Mouse (Mus musculus) midbrain, embryonic 10.5 days (tissue): Measurements from ENCODE around the gene AC109138.7. TPM values are rescaled to one million over a fixed set of nuclear protein-coding genes. Genes with fewer than 3 reads are reported as not detected.

Source experiments
- DNase-seq: peaks from one replicate; pipeline ENCODE4 v3.0.0-alpha.2; 2017; ENCODE audit warnings: low spot score
- H3K27ac ChIP-seq: fragments of 300-500 bp; sonication (generic); replicated peaks from 2 replicates; pipeline ENCODE4 v1.5.1; 2016; ENCODE audit warnings: mild to moderate bottlenecking
- H3K27me3 ChIP-seq: fragments of 300-500 bp; sonication (generic); 2 replicates; pipeline ENCODE4 v1.6.1; 2016; ENCODE audit warnings: low read depth, mild to moderate bottlenecking; ENCODE audit not compliant: poor library complexity, severe bottlenecking
- H3K36me3 ChIP-seq: fragments of 300-500 bp; sonication (generic); 2 replicates; pipeline ENCODE4 v1.6.1; 2016; ENCODE audit warnings: mild to moderate bottlenecking, moderate library complexity
- H3K4me1 ChIP-seq: fragments of 300-500 bp; sonication (generic); 2 replicates; pipeline ENCODE4 v1.6.1; 2016
- H3K4me3 ChIP-seq: fragments of 300-500 bp; sonication (generic); 2 replicates; pipeline ENCODE4 v1.5.1; 2016; ENCODE audit warnings: mild to moderate bottlenecking, moderate library complexity
- H3K9me3 ChIP-seq: fragments of 300-500 bp; sonication (generic); replicated peaks from 2 replicates; pipeline ENCODE4 v1.6.1; 2016; ENCODE audit warnings: mild to moderate bottlenecking
- WGBS: fragments of 180-500 bp; shearing (Covaris S2); methylation state at CpG from one replicate; pipeline ENCODE4 v1.1.7; 2016; 5-methylcytosine and 5-hydroxymethylcytosine counted together
- polyA plus RNA-seq: library from polyadenylated mRNA; unstranded; fragments of >200 nt; fragmentation: Nextera tagmentation; extraction: Ambion mirVana; gene quantifications from 2 replicates; pipeline ENCODE4 v1.2.1, GENCODE M21; 2016

AC109138.7 gene
- polyA plus RNA-seq, 1 experiment from 2014 or later, result not detected

GRCm38 (mm10) chr19:4196048-4196447 lies 18.1 kb upstream of the AC109138.7 start:
- Histone ChIP-seq H3K4me1 (peaks cover 52% of the 10 kb centered on the region), H3K4me3 (no peak overlapping the region), H3K36me3 (peaks cover 76% of the 10 kb centered on the region), H3K27ac (no peak overlapping the region), H3K9me3 (no peaks in the 10 kb centered on the region), H3K27me3 (no peaks in the 10 kb centered on the region)
- WGBS, result 82% methylated on average over 2 of the region's 2 CpGs
- DNase-seq, result no peak

DNA sequence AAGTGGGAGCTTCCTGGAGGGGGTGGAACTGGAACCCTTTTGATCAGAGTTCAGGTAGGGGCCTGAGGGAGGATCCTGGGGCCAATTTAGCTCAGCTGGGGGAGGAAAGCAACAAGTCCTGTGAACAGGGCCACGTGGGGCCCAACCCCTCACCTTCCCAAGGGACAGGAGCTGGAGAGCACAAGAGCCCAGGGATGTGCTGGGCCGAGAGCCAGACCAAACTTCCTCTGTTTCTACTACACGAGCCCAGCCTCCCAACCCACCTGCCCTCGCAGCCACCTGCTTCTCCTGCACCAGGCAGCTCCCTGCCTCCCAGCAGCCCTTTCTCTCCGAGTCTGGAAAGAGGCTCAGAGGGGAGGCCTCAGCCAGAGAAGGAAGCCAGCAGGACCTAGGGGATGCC lies 17.6 kb upstream of the AC109138.7 start:
- Histone ChIP-seq H3K27me3 (no peaks in the 10 kb centered on the region), H3K4me1 (peaks cover 49% of the 10 kb centered on the region), H3K36me3 (peaks cover 76% of the 10 kb centered on the region), H3K9me3 (no peaks in the 10 kb centered on the region), H3K27ac (no peak overlapping the region), H3K4me3 (no peak overlapping the region)
- DNase-seq, result no peak
- 77% methylated on average over 5 of the region's 5 CpGs for WGBS

GRCm38 (mm10) chr19:4197180-4197579 lies 17.0 kb upstream of the AC109138.7 start:
- Histone ChIP-seq H3K27me3 (peaks cover under 1% of the 10 kb centered on the region; the same call in 1 of the 2 replicates), H3K4me3 (no peak overlapping the region; the same call in 1 of the 2 replicates), H3K9me3 (no peaks in the 10 kb centered on the region), H3K27ac (no peak overlapping the region), H3K4me1 (peaks cover 50% of the 10 kb centered on the region), H3K36me3 (peaks cover 76% of the 10 kb centered on the region)
- 81% methylated on average over 3 of the region's 3 CpGs for WGBS
- no peak for DNase-seq

- Histone ChIP-seq H3K27ac (peak within 1 kb of the TSS; percentile 87), H3K36me3 (peaks cover 42% of the 10 kb centered on the region)
- WGBS, result under 1% methylated on average over 34 of the region's 34 CpGs
Measured at GRCm38 (mm10) chr19:4201291-4201909, 12.8 kb upstream of the AC109138.7 start, which contains the start of gene Rad9a. Gene Rad9a (minus strand): TSS chr19:4201662.

DNA sequence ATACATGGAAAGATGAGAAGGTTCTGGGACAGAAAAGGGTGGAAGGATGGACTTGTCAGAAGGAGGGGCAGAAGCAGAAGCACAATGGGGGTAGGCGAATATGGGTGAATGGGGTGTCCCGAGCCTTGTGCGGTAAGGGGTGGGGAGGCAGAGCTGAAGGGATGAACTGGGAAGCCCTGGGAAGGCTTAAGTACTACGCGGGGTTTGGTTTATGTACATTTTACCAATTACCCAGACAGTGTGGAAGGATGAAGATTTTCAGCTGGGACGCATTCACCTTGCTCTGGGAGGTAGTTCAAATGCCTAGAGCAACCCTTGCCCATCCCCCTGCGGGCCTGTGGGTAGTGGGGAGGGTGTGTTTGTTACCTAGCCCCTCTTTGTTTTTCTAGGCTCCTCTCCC lies 12.0 kb upstream of the AC109138.7 start:
- 39% methylated on average over 7 of the region's 7 CpGs for WGBS

More at GRCm38 (mm10) chr19:4201291-4201909, 12.8 kb upstream of the AC109138.7 start, which contains the start of gene Rad9a:
- Histone ChIP-seq H3K27me3 (peaks cover 35% of the 10 kb centered on the region), H3K4me3 (peak within 1 kb of the TSS; percentile 65), H3K4me1 (peaks cover 34% of the 10 kb centered on the region), H3K9me3 (no peaks in the 10 kb centered on the region)
- peak; percentile 96 for DNase-seq

GRCm38 (mm10) chr19:4203148-4203547 lies 11.0 kb upstream of the AC109138.7 start:
- Histone ChIP-seq H3K4me1 (peaks cover 30% of the 10 kb centered on the region), H3K36me3 (peaks cover 25% of the 10 kb centered on the region), H3K4me3 (no peak overlapping the region), H3K27ac (no peak overlapping the region), H3K9me3 (no peaks in the 10 kb centered on the region), H3K27me3 (peaks cover 43% of the 10 kb centered on the region)
- no peak for DNase-seq
- WGBS, result 70% methylated on average over 3 of the region's 3 CpGs

More for the DNA sequence above, 12.0 kb upstream of the AC109138.7 start:
- peak overlapping the region; percentile 65 for H3K4me3 ChIP-seq
- H3K9me3 ChIP-seq, result no peaks in the 10 kb centered on the region
- H3K27me3 ChIP-seq, result peaks cover 40% of the 10 kb centered on the region
- DNase-seq, result no peak
- H3K27ac ChIP-seq, result peak overlapping the region; percentile 87
- H3K36me3 ChIP-seq, result peaks cover 35% of the 10 kb centered on the region
- H3K4me1 ChIP-seq, result peaks cover 30% of the 10 kb centered on the region

GRCm38 (mm10) chr19:4203604-4204326 lies 10.4 kb upstream of the AC109138.7 start:
- H3K9me3 ChIP-seq, result no peaks in the 10 kb centered on the region
- whole genome bisulfite sequencing, result 62% methylated on average over 13 of the region's 13 CpGs
- DNase-seq, result no peak

GRCm38 (mm10) chr19:4204889-4205288 lies 9.3 kb upstream of the AC109138.7 start:
- peaks cover 7% of the 10 kb centered on the region for H3K36me3 ChIP-seq
- no peak overlapping the region for H3K4me3 ChIP-seq
- 76% methylated on average over 3 of the region's 4 CpGs for WGBS
- no peaks in the 10 kb centered on the region for H3K9me3 ChIP-seq
- peaks cover 58% of the 10 kb centered on the region for H3K27me3 ChIP-seq
- DNase-seq, result no peak
- peaks cover 28% of the 10 kb centered on the region for H3K4me1 ChIP-seq
- no peak overlapping the region for H3K27ac ChIP-seq

More at GRCm38 (mm10) chr19:4203604-4204326, 10.4 kb upstream of the AC109138.7 start:
- Histone ChIP-seq H3K36me3 (peaks cover 18% of the 10 kb centered on the region), H3K27ac (no peak overlapping the region), H3K4me1 (peaks cover 30% of the 10 kb centered on the region), H3K4me3 (no peak overlapping the region), H3K27me3 (peaks cover 49% of the 10 kb centered on the region)

- Histone ChIP-seq H3K9me3 (no peaks in the 10 kb centered on the region), H3K4me1 (peaks cover 17% of the 10 kb centered on the region), H3K4me3 (no peak overlapping the region), H3K27ac (no peak overlapping the region), H3K27me3 (peaks cover 76% of the 10 kb centered on the region), H3K36me3 (no peaks in the 10 kb centered on the region)
- DNase-seq, result peak; percentile 75
- WGBS, result 5% methylated on average over 2 of the region's 2 CpGs
Measured at GRCm38 (mm10) chr19:4206971-4207370, 7.2 kb upstream of the AC109138.7 start.

DNA sequence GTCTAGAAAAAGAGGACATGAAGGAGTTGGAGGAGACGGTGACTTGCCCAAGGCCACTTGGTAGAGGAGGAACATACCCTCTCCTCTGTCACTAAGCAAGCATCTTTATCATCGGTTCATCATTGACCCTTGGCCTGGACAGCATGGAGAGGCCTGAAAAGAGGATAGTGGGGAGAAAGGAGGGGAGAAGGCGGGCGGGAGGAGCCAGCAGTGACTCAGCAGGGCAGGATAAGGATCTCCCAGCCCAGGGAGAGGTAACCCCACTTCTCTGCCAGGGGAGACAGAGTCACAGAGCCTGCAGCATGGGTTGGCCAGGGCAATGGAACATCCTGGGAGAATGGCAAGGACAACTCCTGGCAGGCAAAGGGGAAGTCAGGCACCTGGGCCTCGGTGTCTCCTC lies 5.6 kb upstream of the AC109138.7 start:
- Histone ChIP-seq H3K36me3 (no peaks in the 10 kb centered on the region), H3K27me3 (peaks cover 80% of the 10 kb centered on the region), H3K27ac (no peak overlapping the region), H3K9me3 (no peaks in the 10 kb centered on the region), H3K4me1 (peaks cover 24% of the 10 kb centered on the region), H3K4me3 (no peak overlapping the region)
- no peak for DNase-seq
- 71% methylated on average over 5 of the region's 5 CpGs for WGBS

DNA sequence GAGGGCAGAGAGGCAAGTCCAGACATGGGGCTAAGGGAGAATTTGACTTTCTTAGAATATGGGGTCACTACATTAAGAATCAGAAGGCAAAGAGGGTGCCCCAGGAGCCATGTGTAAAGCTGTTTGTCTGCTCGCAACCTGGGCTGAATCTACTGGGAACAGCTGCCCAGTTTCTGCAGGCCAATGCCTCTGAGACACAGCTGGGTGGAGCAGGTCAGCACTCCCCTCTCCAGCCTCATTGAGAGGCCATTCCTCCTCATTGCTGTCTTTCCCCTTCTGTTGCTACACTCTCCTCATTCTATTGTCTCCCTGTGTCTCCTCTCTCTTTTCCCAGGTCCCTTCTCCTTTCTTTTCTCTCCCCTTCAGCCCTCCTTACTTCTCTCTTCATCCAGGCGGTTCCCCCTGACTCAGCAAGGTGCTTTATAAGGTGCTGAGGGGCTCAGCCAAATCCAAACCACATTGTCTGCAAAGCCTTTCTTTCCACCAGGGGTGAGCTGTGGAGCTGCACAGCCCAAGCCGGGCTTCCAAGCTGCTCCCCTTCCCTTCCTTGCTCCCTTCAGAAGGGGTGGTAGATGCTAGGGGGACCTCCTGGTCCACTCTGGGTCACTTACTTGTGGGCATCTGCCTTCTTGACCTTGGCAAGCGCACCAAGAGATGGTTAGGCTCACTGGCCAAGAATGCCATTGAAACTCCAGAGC lies 2.1 kb upstream of the AC109138.7 start:
- WGBS, result 12% methylated on average over 4 of the region's 4 CpGs
- no peak overlapping the region for H3K4me3 ChIP-seq

GRCm38 (mm10) chr19:4213524-4213974 lies 608 bp upstream of the AC109138.7 start:
- peaks cover 94% of the 10 kb centered on the region for H3K27me3 ChIP-seq
- H3K4me3 ChIP-seq, result peak overlapping the region; percentile 71
- 8% methylated on average over 9 of the region's 9 CpGs for WGBS
- peak; percentile 31 for DNase-seq
- no peaks in the 10 kb centered on the region for H3K9me3 ChIP-seq
- peak overlapping the region; percentile 83; the same call in 1 of the 2 replicates for H3K27ac ChIP-seq
- no peaks in the 10 kb centered on the region for H3K36me3 ChIP-seq
- H3K4me1 ChIP-seq, result peaks cover 62% of the 10 kb centered on the region

More for the DNA sequence above, 2.1 kb upstream of the AC109138.7 start:
- Histone ChIP-seq H3K9me3 (no peaks in the 10 kb centered on the region), H3K4me1 (peaks cover 55% of the 10 kb centered on the region), H3K27ac (peak overlapping the region; percentile 4), H3K27me3 (peaks cover 86% of the 10 kb centered on the region), H3K36me3 (no peaks in the 10 kb centered on the region)
- DNase-seq, result no peak
